Comparison of ENCODE assay signal across 16 mouse cellular contexts in genomic region chr13:93381301-93381700, GRCm38 (mm10).
DNase-seq lines count a peak whose midpoint lies in the region; ATAC-seq lines count a peak whose summit lies in the region.
"Had no signal": no experiment of that assay in that cellular context is flagged by ENCODE, and none has a peak within 500 bp of the region (broad histone marks: within the 10 kb centered on the region; RNA-seq: fewer than 3 reads in every experiment).

No protein-coding gene starts in this region.

- peaks cover 67% of the 10 kb centered on the region for H3K4me1 ChIP-seq in megakaryocyte, embryonic 14.5 days
- peaks cover 40% of the 10 kb centered on the region for H3K4me1 ChIP-seq in liver, embryonic 11.5 days (replicated peaks; ENCODE audit: control insufficient read depth, insufficient read depth, low read length)
- no peaks in the 10 kb centered on the region for H3K4me1 ChIP-seq in stomach, embryonic 15.5 days
- H3K4me1 ChIP-seq in midbrain, embryonic 14.5 days (ENCODE audit: control insufficient read depth, insufficient read depth, low read length) = no peaks in the 10 kb centered on the region
- H3K4me1 ChIP-seq: embryonic facial prominence, embryonic 12.5 days; hindbrain, embryonic 15.5 days; midbrain, embryonic 10.5 days had no signal

- ATAC-seq in megakaryocyte, adult 5-6 weeks (ENCODE audit: poor library complexity, severe bottlenecking) = no peak
- peak; percentile 92 for ATAC-seq in liver, embryonic 11.5 days (replicated peaks; ENCODE audit: low FRiP score)
- ATAC-seq in stomach, embryonic 15.5 days (ENCODE audit: insufficient read depth, low FRiP score, low read depth) = peak; percentile 90
- ATAC-seq in midbrain, embryonic 14.5 days (ENCODE audit: low FRiP score, low TSS enrichment) = no peak

- no peaks in the 10 kb centered on the region for H3K9me3 ChIP-seq in megakaryocyte, embryonic 14.5 days
- no peaks in the 10 kb centered on the region for H3K9me3 ChIP-seq in liver, embryonic 11.5 days (ENCODE audit: control insufficient read depth, low read length)
- H3K9me3 ChIP-seq in stomach, embryonic 15.5 days = no peaks in the 10 kb centered on the region
- H3K9me3 ChIP-seq in midbrain, embryonic 14.5 days (ENCODE audit: control insufficient read depth, low read length) = no peaks in the 10 kb centered on the region
- H3K9me3 ChIP-seq: embryonic facial prominence, embryonic 12.5 days; hindbrain, embryonic 15.5 days; midbrain, embryonic 10.5 days had no signal

- peak overlapping the region; percentile 28 for H3K4me3 ChIP-seq in megakaryocyte, embryonic 14.5 days (replicated peaks)
- no peak overlapping the region for H3K4me3 ChIP-seq in liver, embryonic 11.5 days (ENCODE audit: low read depth, low read length)
- H3K4me3 ChIP-seq in stomach, embryonic 15.5 days (replicated peaks) = no peak overlapping the region
- H3K4me3 ChIP-seq in midbrain, embryonic 14.5 days (replicated peaks; ENCODE audit: low read depth, low read length) = no peak overlapping the region
- H3K4me3 ChIP-seq: embryonic facial prominence, embryonic 12.5 days; hindbrain, embryonic 15.5 days; midbrain, embryonic 10.5 days had no signal

- H3K27me3 ChIP-seq in megakaryocyte, embryonic 14.5 days (replicated peaks) = no peaks in the 10 kb centered on the region
- H3K27me3 ChIP-seq in liver, embryonic 11.5 days (replicated peaks; ENCODE audit: control insufficient read depth, insufficient read depth, low read length) = no peaks in the 10 kb centered on the region
- H3K27me3 ChIP-seq in stomach, embryonic 15.5 days (replicated peaks) = no peaks in the 10 kb centered on the region
- no peaks in the 10 kb centered on the region for H3K27me3 ChIP-seq in midbrain, embryonic 14.5 days (ENCODE audit: control insufficient read depth, insufficient read depth, low read length)
- H3K27me3 ChIP-seq: embryonic facial prominence, embryonic 12.5 days; hindbrain, embryonic 15.5 days had no signal

- 33% methylated on average over 1 of the region's 1 CpGs for WGBS in liver, embryonic 11.5 days
- 67% methylated on average over 1 of the region's 1 CpGs for WGBS in stomach, embryonic 15.5 days
- 92% methylated on average over 1 of the region's 1 CpGs for WGBS in midbrain, embryonic 14.5 days

- no peak overlapping the region for H3K9ac ChIP-seq in liver, embryonic 11.5 days (ENCODE audit: low read depth, low read length)
- no peak overlapping the region for H3K9ac ChIP-seq in stomach, embryonic 15.5 days
- H3K9ac ChIP-seq in midbrain, embryonic 14.5 days (replicated peaks; ENCODE audit: low read length) = no peak overlapping the region
- H3K9ac ChIP-seq: embryonic facial prominence, embryonic 12.5 days; hindbrain, embryonic 15.5 days had no signal

- DNase-seq in c-Kit-positive CD71-positive TER-119-negative erythroid progenitor cells, embryonic 14.5 days (ENCODE audit: low read depth) = peak; percentile 72
- no peak for DNase-seq in liver, embryonic 11.5 days (ENCODE audit: low spot score)
- DNase-seq in midbrain, embryonic 14.5 days = no peak
- DNase-seq in layer of hippocampus, adult 9-10 months (ENCODE audit: low spot score) = no peak
- DNase-seq: adrenal gland, postnatal 25 days; cerebellum, adult 11 months; cerebellum, postnatal 36 days; kidney, adult 2 months; kidney, postnatal 25 days; retina, postnatal 1 day had no signal

- peak overlapping the region; percentile 49 for H3K4me2 ChIP-seq in liver, embryonic 11.5 days
- no peak overlapping the region for H3K4me2 ChIP-seq in stomach, embryonic 15.5 days
- H3K4me2 ChIP-seq in midbrain, embryonic 14.5 days (ENCODE audit: low read length) = no peak overlapping the region
- H3K4me2 ChIP-seq: embryonic facial prominence, embryonic 12.5 days; hindbrain, embryonic 15.5 days had no signal

- H3K36me3 ChIP-seq in megakaryocyte, embryonic 14.5 days (replicated peaks; ENCODE audit: low read length) = no peaks in the 10 kb centered on the region
- no peaks in the 10 kb centered on the region for H3K36me3 ChIP-seq in liver, embryonic 11.5 days (ENCODE audit: control insufficient read depth, insufficient read depth, low read length)
- no peaks in the 10 kb centered on the region for H3K36me3 ChIP-seq in stomach, embryonic 15.5 days
- no peaks in the 10 kb centered on the region for H3K36me3 ChIP-seq in midbrain, embryonic 14.5 days (ENCODE audit: control insufficient read depth, insufficient read depth, low read length)
- H3K36me3 ChIP-seq: embryonic facial prominence, embryonic 12.5 days; hindbrain, embryonic 15.5 days; midbrain, embryonic 10.5 days had no signal

- peak overlapping the region; percentile 76 for H3K27ac ChIP-seq in liver, embryonic 11.5 days (ENCODE audit: low read depth, low read length)
- H3K27ac ChIP-seq in stomach, embryonic 15.5 days = no peak overlapping the region
- no peak overlapping the region for H3K27ac ChIP-seq in midbrain, embryonic 14.5 days (replicated peaks; ENCODE audit: low read depth, low read length)
- H3K27ac ChIP-seq: embryonic facial prominence, embryonic 12.5 days; hindbrain, embryonic 15.5 days; midbrain, embryonic 10.5 days had no signal

Comparison
In these comparisons a context has a peak if more than half of its experiments do, and no peak if none do; other contexts are left out.
1. ATAC-seq: peak in liver, embryonic 11.5 days (single experiment) and stomach, embryonic 15.5 days (single experiment); none in megakaryocyte, adult 5-6 weeks (single experiment) and midbrain, embryonic 14.5 days (single experiment).